Mouse (Mus musculus): ENCODE results near the gene Cbfa2t3. TPM values are rescaled to one million over a fixed set of nuclear protein-coding genes. Genes with fewer than 3 reads are reported as not detected.

Cbfa2t3 gene
- polyA plus RNA-seq, 1 experiment, result 22.7 TPM

- peaks cover 19% of the 10 kb centered on the region for H3K4me1 ChIP-seq (ENCODE audit: control insufficient read depth, insufficient read depth, insufficient read length, low read length)
- no peak overlapping the region for H3K4me3 ChIP-seq (ENCODE audit: insufficient read depth, low read depth, low read length)
- H3K27ac ChIP-seq (replicated peaks; ENCODE audit: low read depth, low read length), result no peak overlapping the region
Measured at GRCm38 (mm10) chr8:122652643-122653042, 46.3 kb downstream of the Cbfa2t3 start.

DNA sequence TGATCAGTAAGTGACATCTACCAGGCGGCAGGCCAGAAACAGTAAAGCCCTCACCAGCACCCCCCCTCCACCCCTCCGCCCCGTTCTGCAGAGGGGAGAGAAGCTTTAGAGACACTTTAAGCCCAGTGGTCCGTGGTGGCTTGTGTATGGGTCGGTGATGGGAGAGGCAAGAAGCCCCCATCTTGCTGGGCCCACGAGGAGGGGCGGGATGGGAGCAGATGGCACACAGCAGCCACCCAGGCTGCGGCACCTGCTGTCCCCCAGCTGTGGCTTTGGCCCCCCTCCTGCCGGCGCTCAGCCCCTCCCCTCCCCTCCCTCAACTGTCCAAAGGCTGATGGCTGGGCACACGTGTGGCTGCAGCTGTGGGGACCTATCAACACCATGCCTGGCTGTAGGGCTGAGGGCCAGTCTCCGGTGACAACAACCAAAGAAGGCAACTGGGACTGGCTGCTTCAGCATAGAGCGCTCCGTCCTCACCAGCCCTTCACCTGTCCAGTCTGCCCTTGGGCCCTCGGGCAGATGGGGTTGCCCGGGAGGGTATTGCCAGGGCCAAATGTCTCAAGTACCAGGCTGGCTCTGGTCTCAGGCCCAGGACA lies 47.5 kb downstream of the Cbfa2t3 start:
- peaks cover 13% of the 10 kb centered on the region for H3K4me1 ChIP-seq (ENCODE audit: control insufficient read depth, insufficient read depth, insufficient read length, low read length)
- no peak overlapping the region for H3K4me3 ChIP-seq (ENCODE audit: insufficient read depth, low read depth, low read length)
- H3K27ac ChIP-seq (replicated peaks; ENCODE audit: low read depth, low read length), result no peak overlapping the region

- Histone ChIP-seq H3K4me3 (ENCODE audit: insufficient read depth, low read depth, low read length) (no peak overlapping the region), H3K4me1 (ENCODE audit: control insufficient read depth, insufficient read depth, insufficient read length, low read length) (0 out of 2 replicates have a peak, but pooled peaks cover 2% of the 10 kb centered on the region), H3K27ac (replicated peaks; ENCODE audit: low read depth, low read length) (no peak overlapping the region)
Measured at GRCm38 (mm10) chr8:122648192-122648970, 50.5 kb downstream of the Cbfa2t3 start.

DNA sequence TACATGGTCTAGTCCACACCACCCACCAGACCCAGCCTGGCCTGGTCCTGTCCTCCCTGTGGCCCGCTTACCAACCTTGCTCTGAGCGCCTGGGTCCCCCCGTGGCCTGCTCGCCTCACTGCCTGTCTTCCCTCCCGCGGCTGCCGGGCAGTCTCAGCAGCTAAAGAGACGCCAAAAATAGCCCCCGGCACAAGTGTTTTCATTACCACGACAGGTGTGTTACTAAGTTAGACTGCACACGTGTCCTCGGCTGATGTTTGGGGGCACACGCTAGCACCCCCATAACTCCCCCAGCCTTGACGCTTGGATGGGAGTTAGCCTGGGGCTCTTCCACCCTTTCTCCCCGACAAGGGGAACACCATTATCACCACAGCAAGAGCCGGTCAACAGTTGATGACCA lies 52.6 kb downstream of the Cbfa2t3 start:
- no peaks in the 10 kb centered on the region for H3K4me1 ChIP-seq (ENCODE audit: control insufficient read depth, insufficient read depth, insufficient read length, low read length)
- H3K4me3 ChIP-seq (ENCODE audit: insufficient read depth, low read depth, low read length), result no peak overlapping the region
- no peak overlapping the region for H3K27ac ChIP-seq (replicated peaks; ENCODE audit: low read depth, low read length)

DNA sequence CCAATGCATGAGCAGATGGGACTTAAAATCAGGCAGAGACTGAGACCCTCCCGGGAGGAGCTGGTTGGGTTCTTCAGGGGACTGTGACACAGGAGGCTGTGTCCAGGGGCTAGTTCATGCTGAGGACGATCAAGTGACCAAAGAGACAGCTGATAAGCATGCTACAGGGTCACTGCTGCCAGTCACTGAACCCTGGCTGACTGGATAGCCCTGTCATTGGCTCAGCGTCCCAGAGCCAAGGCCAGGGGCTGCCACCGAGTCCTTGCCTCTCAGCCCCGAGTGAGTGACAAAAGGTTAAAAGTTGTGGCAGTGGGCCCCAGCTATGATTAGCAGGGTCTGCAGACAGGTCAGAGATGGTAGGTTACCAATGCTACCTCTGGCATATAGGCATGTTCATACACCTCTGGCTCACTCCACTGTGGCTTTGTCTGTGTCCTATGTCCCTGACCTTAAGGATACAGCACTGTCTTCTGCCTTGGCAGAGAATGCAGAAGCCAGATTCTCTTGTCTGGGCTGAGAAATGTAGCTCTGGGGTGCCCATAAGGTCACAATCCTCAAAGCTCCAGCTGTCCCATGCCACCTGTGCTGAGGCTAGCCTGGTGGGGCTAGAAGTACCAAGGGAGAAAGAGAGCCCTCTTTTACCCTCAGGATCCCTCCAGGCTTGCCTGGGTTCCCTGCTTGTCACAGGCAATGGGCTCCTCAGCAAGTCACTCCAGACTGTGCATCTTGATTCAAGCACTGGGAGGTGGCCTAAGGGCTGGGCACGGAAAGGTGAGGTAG lies 54.5 kb downstream of the Cbfa2t3 start:
- H3K4me1 ChIP-seq (ENCODE audit: control insufficient read depth, insufficient read depth, insufficient read length, low read length), result peaks cover 2% of the 10 kb centered on the region; the same call in 1 of the 2 replicates
- H3K4me3 ChIP-seq (ENCODE audit: insufficient read depth, low read depth, low read length), result no peak overlapping the region
- no peak overlapping the region for H3K27ac ChIP-seq (replicated peaks; ENCODE audit: low read depth, low read length)

DNA sequence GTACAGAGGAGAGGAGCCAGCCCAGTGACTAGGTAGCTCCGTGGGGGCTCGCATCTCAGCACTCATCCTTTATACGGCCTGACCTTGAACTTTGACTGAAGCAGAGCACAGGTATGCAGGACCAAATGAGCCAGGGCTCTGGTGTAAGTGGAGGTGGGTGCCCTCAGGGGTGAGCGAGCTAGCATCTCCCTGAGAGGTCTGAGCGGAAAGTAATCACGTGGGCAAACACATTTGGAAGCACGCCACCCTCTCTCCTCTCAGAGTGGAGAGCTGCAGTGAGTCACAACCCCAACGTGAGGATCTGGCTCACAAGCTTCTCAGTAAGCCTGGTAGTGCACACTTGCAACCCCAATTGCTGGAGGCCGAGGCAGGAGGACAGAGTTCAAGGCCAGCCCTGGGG lies 56.8 kb downstream of the Cbfa2t3 start:
- Histone ChIP-seq H3K4me3 (ENCODE audit: insufficient read depth, low read depth, low read length) (no peak overlapping the region), H3K4me1 (ENCODE audit: control insufficient read depth, insufficient read depth, insufficient read length, low read length) (peaks cover 2% of the 10 kb centered on the region; the same call in 1 of the 2 replicates), H3K27ac (replicated peaks; ENCODE audit: low read depth, low read length) (no peak overlapping the region)

GRCm38 (mm10) chr8:122641406-122641805 lies 57.5 kb downstream of the Cbfa2t3 start:
- no peak overlapping the region for H3K27ac ChIP-seq (replicated peaks; ENCODE audit: low read depth, low read length)
- H3K4me3 ChIP-seq (ENCODE audit: insufficient read depth, low read depth, low read length), result no peak overlapping the region
- H3K4me1 ChIP-seq (ENCODE audit: control insufficient read depth, insufficient read depth, insufficient read length, low read length), result peaks cover 2% of the 10 kb centered on the region; the same call in 1 of the 2 replicates

GRCm38 (mm10) chr8:122640825-122641224 lies 58.1 kb downstream of the Cbfa2t3 start:
- Histone ChIP-seq H3K4me1 (ENCODE audit: control insufficient read depth, insufficient read depth, insufficient read length, low read length) (peaks cover 2% of the 10 kb centered on the region; the same call in 1 of the 2 replicates), H3K27ac (replicated peaks; ENCODE audit: low read depth, low read length) (no peak overlapping the region), H3K4me3 (ENCODE audit: insufficient read depth, low read depth, low read length) (no peak overlapping the region)

DNA sequence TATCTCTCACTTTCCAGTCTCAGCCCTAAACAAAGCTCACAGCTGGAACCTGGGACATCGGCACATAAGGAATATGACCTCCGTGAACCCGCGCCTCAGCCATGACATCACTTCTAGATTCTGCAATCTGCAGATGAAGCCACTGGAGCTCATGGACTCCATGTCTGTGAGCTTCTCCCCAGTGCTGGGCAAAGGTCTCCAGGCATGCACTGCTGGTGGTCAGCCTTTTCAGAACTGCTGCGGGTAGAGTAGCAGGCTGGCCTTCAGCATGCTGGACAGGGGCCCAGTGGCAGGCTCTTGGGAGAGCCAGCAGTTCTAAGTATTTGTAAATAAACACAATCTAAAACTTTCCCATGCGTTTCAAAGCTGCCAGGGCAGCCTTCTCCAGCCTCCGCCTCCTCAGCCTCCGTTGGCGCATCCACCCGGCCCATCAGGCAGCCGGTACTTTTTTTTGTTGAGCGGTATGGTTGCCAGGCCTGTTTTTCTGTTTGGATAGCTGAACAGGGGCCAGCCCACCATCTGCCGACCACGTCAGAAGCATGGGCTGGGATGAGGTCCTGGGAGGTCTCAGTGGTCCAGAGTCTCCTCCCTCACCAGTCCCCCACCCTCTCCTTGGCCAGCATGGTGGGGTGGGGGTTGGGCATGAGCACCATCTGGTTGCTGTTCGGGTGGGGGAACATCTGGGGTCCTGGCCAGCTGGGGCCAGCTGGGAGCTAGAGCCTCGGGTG lies 59.2 kb downstream of the Cbfa2t3 start:
- peaks cover 2% of the 10 kb centered on the region; the same call in 1 of the 2 replicates for H3K4me1 ChIP-seq (ENCODE audit: control insufficient read depth, insufficient read depth, insufficient read length, low read length)
- H3K4me3 ChIP-seq (ENCODE audit: insufficient read depth, low read depth, low read length), result no peak overlapping the region
- H3K27ac ChIP-seq (replicated peaks; ENCODE audit: low read depth, low read length), result no peak overlapping the region

- Histone ChIP-seq H3K4me3 (ENCODE audit: insufficient read depth, low read depth, low read length) (no peak overlapping the region), H3K4me1 (ENCODE audit: control insufficient read depth, insufficient read depth, insufficient read length, low read length) (peaks cover 2% of the 10 kb centered on the region; the same call in 1 of the 2 replicates), H3K27ac (replicated peaks; ENCODE audit: low read depth, low read length) (no peak overlapping the region)
Measured at GRCm38 (mm10) chr8:122638601-122639000, 60.3 kb downstream of the Cbfa2t3 start.

DNA sequence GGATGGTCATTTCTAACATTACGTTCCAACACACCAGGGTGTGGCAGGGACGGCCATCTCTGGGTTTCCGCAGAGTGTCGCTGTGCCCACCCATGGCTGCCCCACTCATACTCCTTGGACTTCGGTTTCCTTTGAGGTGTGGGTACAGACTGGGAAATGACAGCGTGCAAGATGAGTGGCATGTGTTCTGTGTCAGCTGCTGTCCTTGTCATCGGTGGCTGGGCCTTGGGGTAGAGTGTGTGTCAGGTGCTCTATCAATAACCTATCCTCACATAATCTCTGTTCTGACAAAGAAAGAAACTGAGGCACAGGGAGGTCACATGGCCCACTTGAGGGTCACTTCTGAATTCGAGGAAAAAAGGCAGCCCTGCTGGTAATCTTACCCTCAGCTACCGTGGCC lies 61.7 kb downstream of the Cbfa2t3 start:
- Histone ChIP-seq H3K4me1 (ENCODE audit: control insufficient read depth, insufficient read depth, insufficient read length, low read length) (peaks cover 2% of the 10 kb centered on the region; the same call in 1 of the 2 replicates), H3K27ac (replicated peaks; ENCODE audit: low read depth, low read length) (no peak overlapping the region), H3K4me3 (ENCODE audit: insufficient read depth, low read depth, low read length) (no peak overlapping the region)

GRCm38 (mm10) chr8:122636803-122637175 lies 62.1 kb downstream of the Cbfa2t3 start:
- no peak overlapping the region for H3K4me3 ChIP-seq (ENCODE audit: insufficient read depth, low read depth, low read length)
- H3K27ac ChIP-seq (replicated peaks; ENCODE audit: low read depth, low read length), result no peak overlapping the region
- H3K4me1 ChIP-seq (ENCODE audit: control insufficient read depth, insufficient read depth, insufficient read length, low read length), result peaks cover 2% of the 10 kb centered on the region; the same call in 1 of the 2 replicates

DNA sequence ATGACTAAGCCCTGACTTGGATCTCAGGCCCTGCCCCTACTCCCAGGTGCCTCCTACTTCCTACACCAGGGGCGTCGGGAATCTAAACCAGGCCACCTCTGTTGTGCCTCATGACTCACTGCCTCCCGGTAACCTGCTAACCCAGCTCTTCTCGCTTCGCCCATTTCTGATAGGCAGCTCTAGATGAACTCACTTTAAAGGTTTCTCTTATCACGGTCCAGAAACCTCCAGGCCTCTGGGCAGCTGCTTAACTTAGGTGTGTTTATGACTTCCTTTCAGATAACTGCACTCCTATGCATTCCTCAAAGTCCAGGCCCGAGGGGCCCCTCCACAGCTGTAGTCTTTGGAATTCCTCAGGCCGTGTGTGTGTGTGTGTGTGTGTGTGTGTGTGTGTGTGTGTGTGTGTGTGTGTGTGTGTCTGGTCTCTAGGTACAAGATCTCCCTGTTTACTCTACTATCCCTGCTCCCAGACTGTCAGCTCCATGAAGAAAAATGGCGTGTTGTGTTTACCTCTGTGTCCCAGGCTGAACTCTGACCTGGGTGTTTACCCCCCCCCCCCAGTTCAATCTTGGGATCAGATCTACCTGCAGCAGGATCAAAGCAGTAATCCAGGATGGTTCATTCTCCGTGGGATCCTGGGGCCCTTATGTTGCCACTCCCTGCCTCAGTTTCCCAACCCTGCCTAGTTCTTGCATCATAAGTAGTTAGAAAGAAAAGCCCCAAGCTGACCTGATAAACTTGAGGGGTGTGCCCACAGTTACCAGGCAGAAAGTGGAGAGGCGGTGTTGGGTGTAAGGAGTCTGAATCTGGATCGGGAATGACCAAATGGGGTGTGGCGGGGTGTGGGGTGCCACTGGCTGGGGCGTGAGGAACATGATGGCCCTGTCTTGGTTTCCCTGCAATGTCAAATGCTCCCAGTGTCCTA lies 62.8 kb downstream of the Cbfa2t3 start:
- Histone ChIP-seq H3K4me3 (ENCODE audit: insufficient read depth, low read depth, low read length) (no peak overlapping the region), H3K4me1 (ENCODE audit: control insufficient read depth, insufficient read depth, insufficient read length, low read length) (peaks cover 2% of the 10 kb centered on the region; the same call in 1 of the 2 replicates), H3K27ac (replicated peaks; ENCODE audit: low read depth, low read length) (no peak overlapping the region)

DNA sequence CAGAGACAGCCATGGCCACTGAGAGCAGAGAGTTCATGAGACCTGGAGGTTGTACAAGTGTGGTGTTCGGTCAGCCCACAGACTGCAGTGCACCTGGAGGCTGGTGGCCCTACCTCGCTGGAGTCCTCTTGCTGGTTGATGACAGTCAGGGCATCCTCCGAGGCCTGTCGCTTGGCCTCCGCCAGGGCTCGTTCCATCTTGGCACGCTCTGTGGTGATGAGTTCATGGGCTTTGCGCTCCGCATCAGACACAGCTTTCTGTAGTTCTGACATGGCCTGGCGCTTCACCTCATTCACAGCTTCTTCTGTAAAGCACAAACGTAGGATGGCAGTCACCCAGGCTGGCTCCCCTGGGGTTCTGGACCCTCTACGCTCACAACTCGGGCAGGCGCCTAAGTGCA lies 65.7 kb downstream of the Cbfa2t3 start:
- Histone ChIP-seq H3K4me1 (ENCODE audit: control insufficient read depth, insufficient read depth, insufficient read length, low read length) (no peaks in the 10 kb centered on the region), H3K27ac (replicated peaks; ENCODE audit: low read depth, low read length) (no peak overlapping the region)

More for the DNA sequence above, 65.7 kb downstream of the Cbfa2t3 start:
- H3K4me3 ChIP-seq (ENCODE audit: insufficient read depth, low read depth, low read length), result no peak overlapping the region

All from brown adipose tissue, adult 24 weeks (tissue).